Mouse (Mus musculus): ENCODE data around the gene Zik1.

The Zik1 gene

GRCm38 (mm10) chr7:10494786-10495521, at the start of gene Zik1:
Zik1 (minus strand) TSS chr7:10495394.
- DNase-seq (ENCODE audit: extremely low read depth, insufficient read length, low spot score): peak; percentile 75

- peak; percentile 2 for DNase-seq (ENCODE audit: extremely low read depth, insufficient read length, low spot score)
Measured at GRCm38 (mm10) chr7:10495578-10495977, 384 bp upstream of the Zik1 start.

- DNase-seq (ENCODE audit: extremely low read depth, insufficient read length, low spot score): no peak
Measured at GRCm38 (mm10) chr7:10480588-10481233, 14.5 kb downstream of the Zik1 start.

GRCm38 (mm10) chr7:10479813-10480212, 15.4 kb downstream of the Zik1 start:
- no peak for DNase-seq (ENCODE audit: extremely low read depth, insufficient read length, low spot score)

GRCm38 (mm10) chr7:10458166-10458565, 37.0 kb downstream of the Zik1 start:
- no peak for DNase-seq (ENCODE audit: extremely low read depth, insufficient read length, low spot score)

- DNase-seq (ENCODE audit: extremely low read depth, insufficient read length, low spot score): no peak
Measured at GRCm38 (mm10) chr7:10443031-10443430, 52.2 kb downstream of the Zik1 start, which contains the start of gene Vmn1r67. Vmn1r67 (plus strand) TSS chr7:10443331.

Data from 3134 (cell line).